Mouse (Mus musculus) MEL (cell line): Measurements from ENCODE around the gene Cyp1a2. TPM values are rescaled to one million over a fixed set of nuclear protein-coding genes. Genes with fewer than 3 reads are reported as not detected.
"Not testable (repeated sequence)": the region's sequence is repeated elsewhere in the genome, so short reads cannot be mapped to it uniquely, and the experiment has no call there.

ENCODE experiments used
- DNase-seq: peaks from one replicate; pipeline ENCODE4 v3.0.0; 2011; ENCODE audit warnings: low read depth, low spot score
- H3K27ac ChIP-seq: 2 replicates; pipeline ENCODE4 v1.5.1; 2012; ENCODE audit warnings: low read depth, mild to moderate bottlenecking, control low read depth, low read length, moderate library complexity; ENCODE audit not compliant: control insufficient read depth
- H3K27me3 ChIP-seq, 2 experiments: fragments of 150-350 bp in 1 of 2; sonication (generic) in 1 of 2; 2 replicates each; pipeline ENCODE4 v1.6.1; 2012; ENCODE audit warnings: low read length in 2 of 2, mild to moderate bottlenecking in 2 of 2, improper control_type of control experiment in 1 of 2, moderate library complexity in 1 of 2; ENCODE audit not compliant: insufficient read depth in 2 of 2, control insufficient read depth in 1 of 2
- H3K36me3 ChIP-seq, 2 experiments: 2 replicates each; pipeline ENCODE4 v1.6.1; 2012 to 2014; ENCODE audit warnings: low read length in 2 of 2, improper control_type of control experiment in 1 of 2, inconsistent platforms in 1 of 2, mild to moderate bottlenecking in 1 of 2; ENCODE audit not compliant: insufficient read depth in 2 of 2, control insufficient read depth in 1 of 2
- H3K4me1 ChIP-seq, 2 experiments: fragments of 150-350 bp in 1 of 2; sonication (generic) in 1 of 2; 2 replicates each; pipeline ENCODE4 v1.6.1; 2012; ENCODE audit warnings: low read length in 2 of 2, improper control_type of control experiment in 1 of 2, mild to moderate bottlenecking in 1 of 2; ENCODE audit not compliant: insufficient read depth in 2 of 2, control insufficient read depth in 1 of 2
- H3K4me3 ChIP-seq, 2 experiments: fragments of 150-350 bp in 1 of 2; sonication (generic) in 1 of 2; 2 replicates each; pipeline ENCODE4 v1.5.1; 2012; ENCODE audit warnings: low read depth in 2 of 2, low read length in 2 of 2, mild to moderate bottlenecking in 2 of 2, moderate library complexity in 2 of 2, control low read depth in 1 of 2, improper control_type of control experiment in 1 of 2; ENCODE audit not compliant: control insufficient read depth in 1 of 2, insufficient read depth in 1 of 2
- H3K79me2 ChIP-seq: 2 replicates; pipeline ENCODE4 v1.6.1; 2012; ENCODE audit warnings: mild to moderate bottlenecking, low read length, moderate library complexity; ENCODE audit not compliant: control insufficient read depth, poor library complexity, insufficient read depth
- H3K9ac ChIP-seq: 2 replicates; pipeline ENCODE4 v1.6.1; 2012; ENCODE audit warnings: low read depth, mild to moderate bottlenecking, control low read depth, low read length, moderate library complexity; ENCODE audit not compliant: control insufficient read depth, poor library complexity, severe bottlenecking
- H3K9me3 ChIP-seq: fragments of 150-350 bp; sonication (generic); replicated peaks from 2 replicates; pipeline ENCODE4 v1.6.1; 2012; ENCODE audit warnings: mild to moderate bottlenecking, low read length, improper control_type of control experiment, moderate library complexity; ENCODE audit not compliant: insufficient read depth
- BHLHE40 ChIP-seq: IDR thresholded peaks from 2 replicates; pipeline ENCODE4 v1.6.1; 2012; ENCODE audit warnings: low read depth, mild to moderate bottlenecking, inconsistent platforms, low read length, improper control_type of control experiment, borderline replicate concordance
- CTCF ChIP-seq, 3 experiments: IDR thresholded peaks in 2 of 3; conservative IDR thresholded peaks in 1 of 3; 2 replicates each; pipeline ENCODE4 v1.5.1; 2011 to 2012; ENCODE audit warnings: low read length in 3 of 3, low read depth in 2 of 3, mild to moderate bottlenecking in 2 of 3, improper control_type of control experiment in 1 of 3, inconsistent platforms in 1 of 3, mixed read lengths in 1 of 3, moderate library complexity in 1 of 3; ENCODE audit not compliant: control insufficient read depth in 1 of 3, insufficient read depth in 1 of 3, poor library complexity in 1 of 3, severe bottlenecking in 1 of 3
- ELF1 ChIP-seq: IDR thresholded peaks from 2 replicates; pipeline ENCODE4 v1.6.1; 2014; ENCODE audit warnings: low read depth, mild to moderate bottlenecking, inconsistent platforms, low read length, improper control_type of control experiment, moderate library complexity
- HCFC1 ChIP-seq: IDR thresholded peaks from 2 replicates; pipeline ENCODE4 v1.6.1; 2012; ENCODE audit warnings: low read depth, mild to moderate bottlenecking, inconsistent platforms, low read length, improper control_type of control experiment, moderate library complexity
- MAFK ChIP-seq: IDR thresholded peaks from 2 replicates; pipeline ENCODE4 v1.6.1; 2011; ENCODE audit warnings: low read depth, mild to moderate bottlenecking, low read length, improper control_type of control experiment, borderline replicate concordance
- MXI1 ChIP-seq: IDR thresholded peaks from 2 replicates; pipeline ENCODE4 v1.6.1; 2011; ENCODE audit warnings: mild to moderate bottlenecking, low read depth, low read length, improper control_type of control experiment
- MYB ChIP-seq: IDR thresholded peaks from 2 replicates; pipeline ENCODE4 v1.6.1; 2011; ENCODE audit warnings: mild to moderate bottlenecking, low read depth, low read length, improper control_type of control experiment
- NRF1 ChIP-seq: IDR thresholded peaks from 2 replicates; pipeline ENCODE4 v1.6.1; 2014; ENCODE audit warnings: low read depth, mild to moderate bottlenecking, inconsistent platforms, low read length, improper control_type of control experiment, moderate library complexity; ENCODE audit not compliant: poor library complexity, insufficient read depth, severe bottlenecking
- POLR2A ChIP-seq, 2 experiments: IDR thresholded peaks; 2 replicates each; pipeline ENCODE4 v1.6.1; 2011 to 2012; ENCODE audit warnings: low read length in 2 of 2, mild to moderate bottlenecking in 2 of 2, control low read depth in 1 of 2, improper control_type of control experiment in 1 of 2, low read depth in 1 of 2, moderate library complexity in 1 of 2; ENCODE audit not compliant: control insufficient read depth in 1 of 2, insufficient read depth in 1 of 2, poor library complexity in 1 of 2
- POLR2AphosphoS2 ChIP-seq: IDR thresholded peaks from 2 replicates; pipeline ENCODE4 v1.6.1; 2011; ENCODE audit warnings: low read length, improper control_type of control experiment
- TAL1 ChIP-seq: IDR thresholded peaks from 2 replicates; pipeline ENCODE4 v1.6.1; 2012; ENCODE audit warnings: mild to moderate bottlenecking, inconsistent platforms, low read length, moderate library complexity, mixed read lengths
- TBP ChIP-seq: IDR thresholded peaks from 2 replicates; pipeline ENCODE4 v1.8.0; 2011; ENCODE audit warnings: low read depth, low read length, improper control_type of control experiment
- TCF12 ChIP-seq: IDR thresholded peaks from 2 replicates; pipeline ENCODE4 v1.6.1; 2014; ENCODE audit warnings: low read depth, mild to moderate bottlenecking, inconsistent platforms, low read length, improper control_type of control experiment, moderate library complexity
- ZKSCAN1 ChIP-seq: IDR thresholded peaks from 2 replicates; pipeline ENCODE4 v1.6.1; 2012; ENCODE audit warnings: low read depth, mild to moderate bottlenecking, inconsistent platforms, low read length, improper control_type of control experiment, moderate library complexity
- polyA plus RNA-seq, 2 experiments: library from polyadenylated mRNA; stranded (reverse) in 1 of 2; unstranded in 1 of 2; fragments of >175 nt in 1 of 2; fragments of >200 nt in 1 of 2; gene quantifications; 2 replicates each; pipeline versions ENCODE4 v1.2.1 to v1.2.4; 2012; ENCODE audit warnings: low replicate concordance in 2 of 2, low read depth in 1 of 2; ENCODE audit not compliant: insufficient read length in 2 of 2, insufficient read depth in 1 of 2, missing spikeins in 1 of 2
- total RNA-seq: library from RNA; depleted of rRNA; stranded (reverse); fragments of 300-350 nt; gene quantifications from 2 replicates; pipeline ENCODE4 v1.2.3, GENCODE M21; 2012

Cyp1a2 gene
- total and polyA plus RNA-seq, 3 experiments, result not detected

DNA sequence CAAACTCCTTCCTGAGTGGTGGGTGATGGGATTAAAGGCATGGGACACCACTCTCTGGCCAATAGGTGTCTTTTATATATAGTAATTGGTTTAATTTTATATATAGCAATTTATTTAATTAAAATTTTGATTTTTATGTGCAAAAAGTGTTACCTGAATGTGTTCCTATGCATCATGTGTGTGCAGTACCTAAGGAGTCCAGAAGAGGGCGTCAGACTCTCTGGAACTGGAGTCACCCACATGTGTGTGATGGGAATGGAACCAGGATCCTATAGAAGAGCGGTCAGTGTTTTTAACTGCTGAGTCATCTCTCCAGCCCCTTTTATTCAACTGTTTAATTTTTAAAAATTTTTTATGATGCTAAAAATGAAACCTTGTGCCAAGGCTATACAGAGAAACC lies 28.7 kb upstream of the Cyp1a2 start:
- Histone ChIP-seq H3K9ac (no peak overlapping the region), H3K79me2 (peaks cover 22% of the 10 kb centered on the region), H3K27me3 (no peaks in the 10 kb centered on the region), H3K4me1 (peaks cover 0 to 3% of the 10 kb centered on the region in 2 experiments; a peak in 1 of 4 replicates), H3K27ac (no peak overlapping the region), H3K9me3 (no peaks in the 10 kb centered on the region), H3K36me3 (peaks cover 8 to 18% of the 10 kb centered on the region in 2 experiments), H3K4me3 (no peak overlapping the region)
- TF ChIP-seq TCF12 (no peak), HCFC1 (no peak), ZKSCAN1 (no peak), NRF1 (no peak), MYB (no peak), MAFK (no peak), ELF1 (no peak), POLR2AphosphoS2 (no peak), CTCF (IDR thresholded peaks at IDR 0.05 in 2 of 3, conservative IDR thresholded peaks at IDR 0.05 in 1 of 3; ENCODE audit: control insufficient read depth in 1 of 3, insufficient read depth in 1 of 3, low read depth in 2 of 3, low read length in 3 of 3, poor library complexity in 1 of 3, severe bottlenecking in 1 of 3) (peak; percentile 40 to 56 (median 49))
- DNase-seq, result peak; percentile 21

- H3K9me3 ChIP-seq, DNase-seq, H3K36me3 ChIP-seq, H3K9ac ChIP-seq, H3K4me3 ChIP-seq, H3K27ac ChIP-seq, H3K27me3 ChIP-seq, H3K4me1 ChIP-seq: not testable (repeated sequence)
- H3K79me2 ChIP-seq, result peaks cover 22% of the 10 kb centered on the region
Measured at GRCm38 (mm10) chr9:57710214-57710613, 26.7 kb upstream of the Cyp1a2 start.

- peak overlapping the region; percentile 85 for H3K9ac ChIP-seq
- peak; percentile 84 for DNase-seq
- peaks cover 0 to 1% of the 10 kb centered on the region in 2 experiments; a peak in 1 of 4 replicates for H3K27me3 ChIP-seq
- H3K4me3 ChIP-seq, result peak overlapping the region; percentile 84 to 91
- no peak for TF ChIP-seq MYB
- peak; percentile 58 for TF ChIP-seq NRF1
- TF ChIP-seq BHLHE40, result no peak
- peak in 1 of 2 experiments; percentile 25; a peak in 1 of 4 replicates for TF ChIP-seq POLR2A (IDR thresholded peaks at IDR 0.05; ENCODE audit: control insufficient read depth in 1 of 2, insufficient read depth in 1 of 2, low read depth in 1 of 2, low read length in 2 of 2, poor library complexity in 1 of 2)
- TF ChIP-seq MXI1, result peak; percentile 71; the same call in 1 of the 2 replicates
- 0 out of 2 replicates have a peak, but pooled peaks have one; percentile 24 for TF ChIP-seq TBP
- TF ChIP-seq TAL1, result no peak
- TF ChIP-seq, all 39 proteins: peak for 4
- Histone ChIP-seq H3K4me1 (peaks cover 0 to 3% of the 10 kb centered on the region in 2 experiments; a peak in 1 of 4 replicates), H3K36me3 (peaks cover 4 to 8% of the 10 kb centered on the region in 2 experiments), H3K27ac (peak overlapping the region; percentile 65), H3K9me3 (no peaks in the 10 kb centered on the region), H3K79me2 (peaks cover 22% of the 10 kb centered on the region)
Measured at GRCm38 (mm10) chr9:57708720-57709274, 25.3 kb upstream of the Cyp1a2 start.
